Mouse (Mus musculus): ENCODE measurements around the gene Enox1.

DNA sequence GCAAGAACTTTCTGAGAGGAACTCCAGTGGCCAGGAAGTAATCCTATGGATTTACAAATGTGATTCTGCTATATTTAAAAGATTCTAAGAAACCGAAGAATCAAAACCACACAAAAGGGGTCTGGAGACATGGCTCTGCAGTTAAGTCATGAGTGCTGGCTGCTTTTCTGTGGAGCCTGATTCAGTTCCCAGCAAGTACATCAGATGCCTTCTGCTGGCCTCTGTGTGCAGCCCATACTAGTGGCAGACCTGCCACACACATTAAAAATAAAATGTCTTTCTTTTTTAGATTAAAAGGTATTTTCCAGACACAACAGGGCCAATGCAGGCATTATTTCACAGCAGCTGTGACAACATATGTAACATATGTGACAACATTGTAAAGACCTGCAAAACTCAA, 235.9 kb downstream of the Enox1 start:
- TF ChIP-seq CTCF (IDR thresholded peaks at IDR 0.05; ENCODE audit: extremely low read depth, insufficient read depth, insufficient read length, insufficient replicate concordance) = no peak
- TF ChIP-seq POLR2A (IDR thresholded peaks at IDR 0.05; ENCODE audit: low read depth, low read length) = no peak

Data from spleen, adult 2 months (tissue).